Mouse (Mus musculus) intestine, embryonic 14.5 days (tissue): Measurements from ENCODE around the gene Fam219b. TPM values are rescaled to one million over a fixed set of nuclear protein-coding genes. Genes with fewer than 3 reads are reported as not detected.

ENCODE experiments used
- ATAC-seq: fragments of 200-750 bp; cut with Nextera tagmentation; replicated peaks from 2 replicates; pipeline ENCODE4 v1.8.0; 2017; ENCODE audit warnings: low read depth, moderate number of reproducible peaks, moderate TSS enrichment, moderate library complexity; ENCODE audit not compliant: low FRiP score, low TSS enrichment
- DNase-seq: peaks from one replicate; pipeline ENCODE4 v3.0.0-alpha.2; 2018; ENCODE audit warnings: low spot score
- H3K27ac ChIP-seq: fragments of 300-500 bp; sonication (generic); 2 replicates; pipeline ENCODE4 v1.5.1; 2014; ENCODE audit warnings: low read depth, mild to moderate bottlenecking, control low read depth
- H3K27me3 ChIP-seq: fragments of 300-500 bp; sonication (generic); replicated peaks from 2 replicates; pipeline ENCODE4 v1.6.1; 2014; ENCODE audit warnings: low read length, control low read depth; ENCODE audit not compliant: control insufficient read depth, insufficient read depth
- H3K36me3 ChIP-seq: fragments of 300-500 bp; sonication (generic); 2 replicates; pipeline ENCODE4 v1.6.1; 2014; ENCODE audit warnings: low read length, control low read depth; ENCODE audit not compliant: control insufficient read depth, insufficient read depth
- H3K4me1 ChIP-seq: fragments of 300-500 bp; sonication (generic); replicated peaks from 2 replicates; pipeline ENCODE4 v1.6.1; 2014; ENCODE audit warnings: low read length, control low read depth, mixed read lengths; ENCODE audit not compliant: control insufficient read depth, insufficient read depth
- H3K4me2 ChIP-seq: fragments of 300-500 bp; sonication (generic); 2 replicates; pipeline ENCODE4 v1.6.1; 2014; ENCODE audit warnings: low read length
- H3K4me3 ChIP-seq: fragments of 300-500 bp; sonication (generic); 2 replicates; pipeline ENCODE4 v1.5.1; 2014; ENCODE audit warnings: low read depth, low read length, control low read depth, mixed read lengths
- H3K9ac ChIP-seq: fragments of 300-500 bp; sonication (generic); 2 replicates; pipeline ENCODE4 v1.6.1; 2014; ENCODE audit warnings: mild to moderate bottlenecking, low read length
- H3K9me3 ChIP-seq: fragments of 300-500 bp; sonication (generic); 2 replicates; pipeline ENCODE4 v1.6.1; 2016; ENCODE audit warnings: low read length, control low read depth; ENCODE audit not compliant: control insufficient read depth
- WGBS: fragments of 180-500 bp; shearing (Covaris S2); extraction: QIAGEN DNeasy Blood & Tissue Kit; methylation state at CpG from one replicate; pipeline ENCODE4 v1.1.7; 2014; 5-methylcytosine and 5-hydroxymethylcytosine counted together
- polyA plus RNA-seq: library from polyadenylated mRNA; unstranded; fragments of >200 nt; fragmentation: Nextera tagmentation; extraction: Ambion mirVana; gene quantifications from 2 replicates; pipeline ENCODE4 v1.2.1, GENCODE M21; 2014

Fam219b gene
- polyA plus RNA-seq, 1 experiment from 2014 or later, result 18.9 TPM

GRCm38 (mm10) chr9:57521056-57521911 lies 16.0 kb upstream of the Fam219b start, which contains the start of gene Cox5a:
Gene Cox5a (plus strand): TSS chr9:57521274.
- H3K27me3 ChIP-seq, result no peaks in the 10 kb centered on the region
- under 1% methylated on average over 95 of the region's 95 CpGs for WGBS
- H3K36me3 ChIP-seq, result no peaks in the 10 kb centered on the region
- peak; percentile 90 for DNase-seq
- peaks cover 19% of the 10 kb centered on the region for H3K4me1 ChIP-seq
- peak within 1 kb of the TSS; percentile 82 for H3K27ac ChIP-seq
- peak within 1 kb of the TSS; percentile 89 for H3K4me3 ChIP-seq
- peak within 1 kb of the TSS; percentile 93 for H3K9ac ChIP-seq
- peak; percentile 96 for ATAC-seq
- H3K9me3 ChIP-seq, result no peaks in the 10 kb centered on the region
- peak within 1 kb of the TSS; percentile 81 for H3K4me2 ChIP-seq

DNA sequence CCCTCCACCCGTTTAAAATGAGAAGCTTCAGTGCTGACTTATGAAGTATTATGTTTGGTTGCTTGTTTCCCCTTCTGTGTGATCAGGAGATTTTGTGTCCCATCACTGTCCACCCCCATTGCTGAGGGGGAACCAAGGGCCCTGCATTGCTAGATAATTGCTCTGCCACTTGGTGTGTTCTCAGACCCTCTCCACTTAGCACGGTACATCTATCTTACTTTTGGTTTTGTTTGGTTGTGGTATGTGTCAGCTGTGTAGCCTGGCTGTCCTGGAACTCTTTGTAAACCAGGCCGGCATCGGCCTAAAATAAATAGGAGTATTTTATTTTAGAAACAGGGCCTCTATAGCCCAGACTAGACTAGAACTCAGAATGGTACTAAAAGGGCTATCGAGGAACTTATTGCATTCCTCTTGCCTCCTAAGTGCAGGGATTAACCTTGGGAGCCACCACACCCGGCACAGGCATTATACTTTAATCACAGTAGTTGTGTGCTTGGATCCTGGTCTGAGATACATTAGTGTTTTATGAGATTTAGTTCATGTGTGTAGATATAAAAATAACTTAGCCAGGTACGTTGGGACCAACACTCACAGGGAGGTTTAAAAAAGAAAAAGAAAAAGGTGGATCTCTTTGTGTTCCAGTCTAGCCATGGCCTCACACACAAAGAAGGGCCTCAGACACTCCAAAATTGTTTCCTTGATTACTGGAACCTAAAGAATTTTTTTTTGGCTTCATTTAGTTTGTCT lies 15.0 kb upstream of the Fam219b start:
- WGBS, result 27% methylated on average over 7 of the region's 7 CpGs
- Histone ChIP-seq H3K4me1 (peaks cover 19% of the 10 kb centered on the region), H3K4me3 (peak overlapping the region; percentile 89), H3K9me3 (no peaks in the 10 kb centered on the region), H3K27ac (peak overlapping the region; percentile 82; the same call in 1 of the 2 replicates), H3K4me2 (peak overlapping the region; percentile 81), H3K36me3 (no peaks in the 10 kb centered on the region), H3K9ac (peak overlapping the region; percentile 93), H3K27me3 (no peaks in the 10 kb centered on the region)
- no peak for ATAC-seq
- no peak for DNase-seq

GRCm38 (mm10) chr9:57522861-57523246 lies 14.5 kb upstream of the Fam219b start:
- DNase-seq (no peak), ATAC-seq (no peak)
- Histone ChIP-seq H3K9ac (peak overlapping the region; percentile 93; the same call in 1 of the 2 replicates), H3K27me3 (no peaks in the 10 kb centered on the region), H3K27ac (no peak overlapping the region), H3K36me3 (no peaks in the 10 kb centered on the region), H3K4me3 (peak overlapping the region; percentile 89; the same call in 1 of the 2 replicates), H3K4me2 (peak overlapping the region; percentile 81), H3K4me1 (peaks cover 19% of the 10 kb centered on the region), H3K9me3 (no peaks in the 10 kb centered on the region)
- WGBS, result 79% methylated on average over 4 of the region's 4 CpGs

DNA sequence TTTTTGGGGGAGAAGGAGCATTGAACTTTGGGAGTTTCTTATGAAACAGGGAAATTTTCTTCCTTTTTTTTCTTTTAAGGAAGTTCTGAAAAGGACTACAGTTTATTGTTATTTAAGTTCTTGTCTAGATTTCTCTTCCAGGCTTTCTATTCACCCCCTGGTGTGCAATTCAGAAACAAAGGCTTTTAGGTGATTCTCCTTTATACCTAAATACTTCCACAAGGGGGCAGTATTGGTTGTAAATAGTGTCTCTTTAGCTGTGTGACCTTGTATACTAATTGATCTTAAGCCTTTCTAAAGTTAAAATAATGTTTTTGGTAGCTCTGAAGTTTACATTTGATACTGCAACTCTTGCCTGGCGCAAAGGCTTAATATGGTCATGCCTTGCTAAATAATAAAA lies 13.6 kb upstream of the Fam219b start:
- Histone ChIP-seq H3K4me3 (no peak overlapping the region), H3K9ac (no peak overlapping the region), H3K36me3 (peaks cover under 1% of the 10 kb centered on the region; the same call in 1 of the 2 replicates), H3K4me1 (peaks cover 19% of the 10 kb centered on the region), H3K9me3 (no peaks in the 10 kb centered on the region), H3K27ac (no peak overlapping the region), H3K27me3 (no peaks in the 10 kb centered on the region), H3K4me2 (no peak overlapping the region)
- ATAC-seq (no peak), DNase-seq (no peak)
- 91% methylated on average over 1 of the region's 1 CpGs for WGBS

DNA sequence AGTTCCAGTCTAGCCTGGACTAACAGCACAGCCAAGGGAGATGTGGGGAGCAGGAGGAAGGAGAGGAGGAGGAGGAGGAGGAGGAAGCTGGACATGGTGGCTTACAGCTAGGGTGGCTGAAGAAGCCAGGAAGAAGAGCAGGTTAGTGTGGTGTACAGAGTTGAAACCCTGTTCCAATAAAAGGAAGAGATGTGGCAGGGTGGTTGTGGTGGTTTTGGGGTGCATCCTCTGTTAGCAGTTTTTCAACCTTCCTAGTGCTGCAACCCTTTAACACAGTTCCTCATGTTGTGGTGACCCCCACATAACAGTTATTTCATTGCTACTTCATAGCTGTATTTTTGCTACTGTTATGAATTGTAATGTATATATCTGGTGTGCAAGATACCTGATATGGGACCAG lies 12.9 kb upstream of the Fam219b start:
- no peak overlapping the region for H3K4me2 ChIP-seq
- no peak overlapping the region for H3K27ac ChIP-seq
- H3K9ac ChIP-seq, result no peak overlapping the region
- H3K4me1 ChIP-seq, result peaks cover 19% of the 10 kb centered on the region
- ATAC-seq, result no peak
- no peaks in the 10 kb centered on the region for H3K27me3 ChIP-seq
- no peak overlapping the region for H3K4me3 ChIP-seq
- no peak for DNase-seq
- no peaks in the 10 kb centered on the region for H3K9me3 ChIP-seq
- peaks cover 8% of the 10 kb centered on the region; the same call in 1 of the 2 replicates for H3K36me3 ChIP-seq

- DNase-seq (no peak), ATAC-seq (no peak)
- Histone ChIP-seq H3K9me3 (no peaks in the 10 kb centered on the region), H3K27ac (no peak overlapping the region), H3K4me1 (peaks cover 18% of the 10 kb centered on the region), H3K36me3 (peaks cover 18% of the 10 kb centered on the region), H3K4me2 (no peak overlapping the region), H3K9ac (no peak overlapping the region), H3K27me3 (no peaks in the 10 kb centered on the region), H3K4me3 (no peak overlapping the region)
- 73% methylated on average over 2 of the region's 2 CpGs for whole genome bisulfite sequencing
Observed at GRCm38 (mm10) chr9:57525516-57525915, 11.8 kb upstream of the Fam219b start.

- H3K9ac ChIP-seq, result no peak overlapping the region
- peaks cover 24% of the 10 kb centered on the region for H3K36me3 ChIP-seq
- no peak overlapping the region for H3K4me2 ChIP-seq
- DNase-seq (no peak), ATAC-seq (no peak)
- no peak overlapping the region for H3K27ac ChIP-seq
- no peaks in the 10 kb centered on the region for H3K27me3 ChIP-seq
- no peak overlapping the region for H3K4me3 ChIP-seq
- H3K4me1 ChIP-seq, result peaks cover 16% of the 10 kb centered on the region
- H3K9me3 ChIP-seq, result no peaks in the 10 kb centered on the region
Observed at GRCm38 (mm10) chr9:57526435-57526834, 10.9 kb upstream of the Fam219b start.

DNA sequence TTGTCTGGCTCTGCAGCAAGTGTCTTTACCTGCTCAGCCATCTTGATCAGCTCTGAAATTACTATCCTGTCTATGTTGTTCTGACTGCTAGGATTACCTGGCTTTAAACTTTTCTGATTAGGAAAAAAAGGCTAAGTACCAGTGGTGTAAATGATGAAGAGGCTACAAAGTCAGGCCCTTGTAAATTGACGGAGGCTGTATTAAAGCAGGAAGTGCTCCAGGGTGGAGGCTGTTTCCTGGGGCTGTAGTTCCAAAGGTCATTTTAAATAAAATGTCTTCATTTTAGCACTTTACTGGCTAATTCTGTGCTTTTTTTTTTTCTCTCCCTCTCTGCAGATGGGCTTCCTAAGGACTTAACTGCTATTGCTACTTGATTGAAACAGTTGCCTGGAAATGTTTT lies 5.4 kb upstream of the Fam219b start:
- H3K9ac ChIP-seq, result no peak overlapping the region
- DNase-seq (no peak), ATAC-seq (no peak)
- no peaks in the 10 kb centered on the region for H3K27me3 ChIP-seq
- H3K9me3 ChIP-seq, result no peaks in the 10 kb centered on the region
- H3K4me2 ChIP-seq, result no peak overlapping the region
- H3K4me3 ChIP-seq, result no peak overlapping the region
- H3K27ac ChIP-seq, result no peak overlapping the region
- 66% methylated on average over 1 of the region's 1 CpGs for WGBS
- 0 out of 2 replicates have a peak, but pooled peaks cover 2% of the 10 kb centered on the region for H3K4me1 ChIP-seq
- H3K36me3 ChIP-seq, result peaks cover 55% of the 10 kb centered on the region
